9 mouse cellular contexts compared by ENCODE assay signal in the genomic region with DNA sequence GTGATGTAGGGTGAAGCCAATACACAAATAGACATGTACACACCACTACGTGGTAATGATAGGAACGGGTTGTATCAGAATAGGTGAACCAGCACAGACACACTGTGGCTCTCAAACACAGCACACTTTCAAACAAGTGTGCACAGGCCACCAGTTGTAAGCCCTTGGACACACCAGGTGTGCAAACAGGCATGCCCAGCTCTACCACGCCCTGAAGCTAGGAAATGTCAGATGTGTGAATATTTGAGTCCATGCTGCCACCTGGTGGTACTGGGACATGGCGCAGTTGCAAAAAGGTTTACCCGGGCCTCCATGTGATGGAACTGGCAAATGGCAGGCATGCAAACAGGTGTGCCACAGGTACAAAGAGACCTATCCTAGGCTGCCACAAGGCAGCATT. TPM values are rescaled to one million over a fixed set of nuclear protein-coding genes. Genes with fewer than 3 reads are reported as not detected.
DNase-seq lines count a peak whose midpoint lies in the region; ATAC-seq and TF ChIP-seq lines count a peak whose summit lies in the region.
"Had no signal": no experiment of that assay in that cellular context is flagged by ENCODE, and none has a peak within 500 bp of the region (broad histone marks: within the 10 kb centered on the region; RNA-seq: fewer than 3 reads in every experiment).

No protein-coding gene starts in this region.

- H3K4me1 ChIP-seq in embryonic facial prominence, embryonic 12.5 days, result no peaks in the 10 kb centered on the region
- no peaks in the 10 kb centered on the region for H3K4me1 ChIP-seq in hindbrain, postnatal 0 days (ENCODE audit: insufficient read depth, low read length)
- H3K4me1 ChIP-seq: lung, embryonic 15.5 days had no signal

- no peaks in the 10 kb centered on the region for H3K27me3 ChIP-seq in embryonic facial prominence, embryonic 12.5 days
- no peaks in the 10 kb centered on the region for H3K27me3 ChIP-seq in hindbrain, postnatal 0 days (ENCODE audit: insufficient read depth, low read length)
- H3K27me3 ChIP-seq: lung, embryonic 15.5 days had no signal

- H3K9ac ChIP-seq in embryonic facial prominence, embryonic 12.5 days, result no peak overlapping the region
- no peak overlapping the region for H3K9ac ChIP-seq in hindbrain, postnatal 0 days (replicated peaks; ENCODE audit: low read length)
- H3K9ac ChIP-seq: lung, embryonic 15.5 days had no signal

- 61% methylated on average over 5 of the region's 5 CpGs for WGBS in embryonic facial prominence, embryonic 12.5 days
- WGBS in hindbrain, postnatal 0 days, result 74% methylated on average over 5 of the region's 5 CpGs

- no peak overlapping the region for H3K4me2 ChIP-seq in embryonic facial prominence, embryonic 12.5 days (replicated peaks)
- no peak overlapping the region for H3K4me2 ChIP-seq in hindbrain, postnatal 0 days (ENCODE audit: low read depth, low read length)
- H3K4me2 ChIP-seq: lung, embryonic 15.5 days had no signal

- no peaks in the 10 kb centered on the region for H3K36me3 ChIP-seq in embryonic facial prominence, embryonic 12.5 days
- H3K36me3 ChIP-seq in hindbrain, postnatal 0 days (ENCODE audit: insufficient read depth, low read length), result no peaks in the 10 kb centered on the region
- H3K36me3 ChIP-seq: lung, embryonic 15.5 days had no signal

- no peak overlapping the region for H3K27ac ChIP-seq in embryonic facial prominence, embryonic 12.5 days
- H3K27ac ChIP-seq in hindbrain, postnatal 0 days, result no peak overlapping the region
- H3K27ac ChIP-seq: lung, embryonic 15.5 days had no signal

- peak; percentile 17; the same call in 1 of the 2 replicates for ATAC-seq in embryonic facial prominence, embryonic 12.5 days (ENCODE audit: insufficient number of reproducible peaks, insufficient read depth, low FRiP score, low TSS enrichment)
- ATAC-seq in hindbrain, postnatal 0 days, result peak; percentile 61
- peak; percentile 80 for ATAC-seq in megakaryocyte, adult 5-6 weeks (ENCODE audit: poor library complexity, severe bottlenecking)

- peak; percentile 77 for TF ChIP-seq CTCF in hindbrain, postnatal 0 days (IDR thresholded peaks at IDR 0.05; ENCODE audit: low read depth)

- H3K9me3 ChIP-seq in embryonic facial prominence, embryonic 12.5 days, result no peaks in the 10 kb centered on the region
- no peaks in the 10 kb centered on the region for H3K9me3 ChIP-seq in hindbrain, postnatal 0 days (ENCODE audit: low read length)
- H3K9me3 ChIP-seq: lung, embryonic 15.5 days had no signal

- peak; percentile 17 for DNase-seq in gastrocnemius, postnatal 14 days
- no peak for DNase-seq in gastrocnemius, postnatal 36 days
- peak; percentile 12 for DNase-seq in adrenal gland, adult 8-10 months
- peak; percentile 72 for DNase-seq in hindbrain, postnatal 0 days (ENCODE audit: low spot score)
- peak; percentile 41 for DNase-seq in left cerebral cortex, adult 11 months (ENCODE audit: low spot score)
- peak; percentile 13 to 46 for DNase-seq in right cerebral cortex, postnatal 36 days (ENCODE audit: low spot score in 2 of 2)

- intact Hi-C loops in gastrocnemius, postnatal 14 days (cut with DNase I; ENCODE audit: low total_unique reads), result no loop called here
- intact Hi-C loops in gastrocnemius, postnatal 36 days (cut with DNase I), result no loop called here

- H3K4me3 ChIP-seq in embryonic facial prominence, embryonic 12.5 days, result no peak overlapping the region
- H3K4me3 ChIP-seq in hindbrain, postnatal 0 days (ENCODE audit: low read length), result no peak overlapping the region
- H3K4me3 ChIP-seq: lung, embryonic 15.5 days had no signal

RNA-seq across cellular contexts. Expression of a gene that starts 10.9 kb away (rescaled TPM):
- 1 to 10 TPM; 8.9 to 9.2 TPM for total RNA-seq in gastrocnemius, postnatal 14 days (2021)
- total RNA-seq in gastrocnemius, postnatal 36 days (2021), result 1 to 10 TPM; 5.6 to 9.4 TPM
- total RNA-seq in adrenal gland, adult 8-10 months (2022), result 10 to 100 TPM; 22.3 to 27.6 (median 24.9) TPM
- 14.6 TPM in 2 replicates for polyA plus RNA-seq in embryonic facial prominence, embryonic 12.5 days (2016; fragmentation: Nextera tagmentation; extraction: Ambion mirVana)
- total RNA-seq in hindbrain, postnatal 0 days (2014; rRNA removed), result 13.8 and 14.8 TPM in 2 replicates
- polyA plus RNA-seq in hindbrain, postnatal 0 days (2015; fragmentation: Nextera tagmentation; extraction: Ambion mirVana), result 8.2 and 9.5 TPM in 2 replicates
- total RNA-seq in megakaryocyte, adult 5-6 weeks (2015), result 20.4 and 21.3 TPM in 2 replicates
- 28.0 and 29.7 TPM in 2 replicates for total RNA-seq in megakaryocyte, adult 5-6 weeks (2017)

Comparison
In these comparisons a context has a peak if more than half of its experiments do, and no peak if none do; other contexts are left out.
1. DNase-seq: peak in gastrocnemius, postnatal 14 days (single experiment), adrenal gland, adult 8-10 months (single experiment), hindbrain, postnatal 0 days (single experiment), left cerebral cortex, adult 11 months (single experiment) and right cerebral cortex, postnatal 36 days (2 of 2); none in gastrocnemius, postnatal 36 days (0 of 2).
2. ATAC-seq: peak in every context shown above with its lines; median percentile 80 in megakaryocyte, adult 5-6 weeks; 61 in hindbrain, postnatal 0 days; 17 in embryonic facial prominence, embryonic 12.5 days.